Mouse (Mus musculus) left cerebral cortex, adult 8-10 months (tissue): ENCODE results near the gene Cfap99. TPM values are rescaled to one million over a fixed set of nuclear protein-coding genes. Genes with fewer than 3 reads are reported as not detected.

Experiments
- DNase-seq, 2 experiments: peaks; one replicate each; pipeline ENCODE4 v3.0.0; 2022; ENCODE audit warnings: low spot score in 2 of 2
- total RNA-seq, 4 experiments: library from RNA; stranded (reverse); gene quantifications; 2 replicates each; pipeline ENCODE4 v1.2.4; 2022

Cfap99 gene
- total RNA-seq = 1 to 10 TPM; 1.1 to 1.9 (median 1.6) TPM

- DNase-seq = peak; percentile 88 to 97
Measured at GRCm38 (mm10) chr5:34288154-34288716, at the start of gene Cfap99, which contains the start of gene Zfyve28. TSS of gene Cfap99 (plus strand) at chr5:34288600. TSS of gene Zfyve28 (minus strand) at chr5:34288449.

GRCm38 (mm10) chr5:34242224-34242963 lies 46.0 kb upstream of the Cfap99 start:
- DNase-seq = peak; percentile 48 to 89

- DNase-seq = no peak
Measured at GRCm38 (mm10) chr5:34243062-34243461, 45.3 kb upstream of the Cfap99 start.

- DNase-seq = no peak
Measured at GRCm38 (mm10) chr5:34246443-34246842, 42.0 kb upstream of the Cfap99 start.

- DNase-seq = no peak
Measured at GRCm38 (mm10) chr5:34249132-34249531, 39.3 kb upstream of the Cfap99 start.

- no peak for DNase-seq
Measured at GRCm38 (mm10) chr5:34250090-34250489, 38.3 kb upstream of the Cfap99 start.

- no peak for DNase-seq
Measured at GRCm38 (mm10) chr5:34251794-34252193, 36.6 kb upstream of the Cfap99 start.

GRCm38 (mm10) chr5:34252307-34252966 lies 36.0 kb upstream of the Cfap99 start:
- DNase-seq = no peak

GRCm38 (mm10) chr5:34252967-34253519 lies 35.4 kb upstream of the Cfap99 start:
- DNase-seq = no peak

GRCm38 (mm10) chr5:34254309-34254708 lies 34.1 kb upstream of the Cfap99 start:
- no peak for DNase-seq

GRCm38 (mm10) chr5:34255189-34255588 lies 33.2 kb upstream of the Cfap99 start:
- no peak for DNase-seq

- no peak for DNase-seq
Measured at GRCm38 (mm10) chr5:34259172-34259816, 29.1 kb upstream of the Cfap99 start.

- DNase-seq = no peak
Measured at GRCm38 (mm10) chr5:34266065-34266464, 22.3 kb upstream of the Cfap99 start.

GRCm38 (mm10) chr5:34269197-34269920 lies 19.0 kb upstream of the Cfap99 start:
- DNase-seq = no peak

- no peak for DNase-seq
Measured at GRCm38 (mm10) chr5:34269921-34270465, 18.4 kb upstream of the Cfap99 start.

- no peak for DNase-seq
Measured at GRCm38 (mm10) chr5:34271743-34272142, 16.7 kb upstream of the Cfap99 start.

GRCm38 (mm10) chr5:34273251-34273681 lies 15.1 kb upstream of the Cfap99 start:
- DNase-seq = no peak

- no peak for DNase-seq
Measured at GRCm38 (mm10) chr5:34274268-34274667, 14.1 kb upstream of the Cfap99 start.

- no peak for DNase-seq
Measured at GRCm38 (mm10) chr5:34274676-34275293, 13.6 kb upstream of the Cfap99 start.

- DNase-seq = no peak
Measured at GRCm38 (mm10) chr5:34276191-34276590, 12.2 kb upstream of the Cfap99 start.
